Mouse (Mus musculus): ENCODE data around the gene Procr. TPM values are rescaled to one million over a fixed set of nuclear protein-coding genes. Genes with fewer than 3 reads are reported as not detected.

Gene Procr
- total RNA-seq, 2 experiments from 2014 or later, result 2.4 to 4.8 TPM

DNA sequence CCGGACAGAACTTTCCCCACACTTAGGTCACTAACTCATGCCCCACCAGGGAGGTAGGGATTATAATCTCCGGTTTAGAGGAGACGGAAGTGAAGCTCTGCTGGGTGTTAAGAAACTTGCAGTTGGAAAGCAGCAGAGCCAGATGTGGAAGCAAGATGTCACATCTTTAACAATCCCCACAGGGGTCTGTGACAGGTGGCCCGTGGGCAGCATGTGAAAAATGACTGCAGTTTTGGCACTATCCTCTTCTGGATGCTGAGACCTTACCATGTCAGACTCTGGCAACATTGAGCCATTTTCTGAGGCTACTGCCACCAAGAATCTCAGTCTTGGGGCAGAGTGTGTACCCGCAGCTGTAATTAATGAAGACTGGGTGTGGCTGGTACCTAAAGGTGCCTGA, 53.1 kb downstream of the Procr start:
- DNase-seq, result no peak

Other genes starting within 250 kb of the Procr start
- gene Acss2, start 233.2 kb upstream of the Procr start, total RNA-seq (2021), result 10 to 100 TPM; 32.1 to 42.2 TPM
- under 1 TPM; 0.52 to 0.59 TPM for gene Ggt7, start 232.9 kb upstream of the Procr start, total RNA-seq (2021)
- 10 to 100 TPM; 14.4 to 15.6 TPM for gene Gss, start 158.3 kb upstream of the Procr start, total RNA-seq (2021)
- gene Myh7b, start 139.9 kb upstream of the Procr start, total RNA-seq (2021), result 10 to 100 TPM; 23.0 to 30.1 TPM
- 10 to 100 TPM; 89.4 to 90.2 TPM for gene Trpc4ap, start 58.7 kb upstream of the Procr start, total RNA-seq (2021)
- 1 to 10 TPM; 5.0 to 8.2 TPM for gene Edem2, start 21.6 kb upstream of the Procr start, total RNA-seq (2021)
- gene Gm17581, start 15.3 kb upstream of the Procr start, total RNA-seq (2021), result not detected
- not detected for gene Mmp24, start 24.2 kb downstream of the Procr start, total RNA-seq (2021)
- 10 to 100 TPM; 31.4 to 34.4 TPM for gene BC029722, start 68.3 kb downstream of the Procr start, total RNA-seq (2021)
- gene Eif6, start 75.8 kb downstream of the Procr start, total RNA-seq (2021), result 10 to 100 TPM; 59.2 to 65.6 TPM
- not detected for gene Fam83c, start 83.7 kb downstream of the Procr start, total RNA-seq (2021)
- 100 to 1,000 TPM; 279 to 347 TPM for gene Uqcc1, start 179.2 kb downstream of the Procr start, total RNA-seq (2021)
- gene Gm15557, start 189.6 kb downstream of the Procr start, total RNA-seq (2021), result not detected
- gene Gdf5, start 194.2 kb downstream of the Procr start, total RNA-seq (2021), result under 1 TPM in 1 of 2 experiments, not detected in 1; 0.13 TPM
- 1 to 10 TPM; 4.5 to 4.8 TPM for gene Cep250, start 205.3 kb downstream of the Procr start, total RNA-seq (2021)

Data from heart, adult 18-20 months (tissue).